Mouse (Mus musculus) forebrain, embryonic 13.5 days (tissue): Measurements from ENCODE around the gene Sdc1. TPM values are rescaled to one million over a fixed set of nuclear protein-coding genes. Genes with fewer than 3 reads are reported as not detected.

Experiments used
- ATAC-seq: fragments of 200-750 bp; cut with Nextera tagmentation; 2 replicates; pipeline ENCODE4 v1.8.0; 2017
- H3K27ac ChIP-seq: fragments of 300-500 bp; sonication (generic); 2 replicates; pipeline ENCODE4 v1.5.1; 2015; ENCODE audit warnings: inconsistent platforms, mild to moderate bottlenecking, moderate library complexity
- H3K27me3 ChIP-seq: fragments of 300-500 bp; sonication (generic); 2 replicates; pipeline ENCODE4 v1.6.1; 2015; ENCODE audit warnings: mild to moderate bottlenecking, inconsistent platforms
- H3K36me3 ChIP-seq: fragments of 300-500 bp; sonication (generic); 2 replicates; pipeline ENCODE4 v1.6.1; 2015; ENCODE audit warnings: mild to moderate bottlenecking, inconsistent platforms; ENCODE audit not compliant: poor library complexity, severe bottlenecking
- H3K4me1 ChIP-seq: fragments of 300-500 bp; sonication (generic); 2 replicates; pipeline ENCODE4 v1.6.1; 2015; ENCODE audit warnings: inconsistent platforms
- H3K4me2 ChIP-seq: fragments of 300-500 bp; sonication (generic); 2 replicates; pipeline ENCODE4 v1.6.1; 2015; ENCODE audit warnings: inconsistent platforms, mild to moderate bottlenecking, moderate library complexity
- H3K4me3 ChIP-seq: fragments of 300-500 bp; sonication (generic); 2 replicates; pipeline ENCODE4 v1.5.1; 2015; ENCODE audit warnings: mild to moderate bottlenecking, inconsistent platforms
- H3K9ac ChIP-seq: fragments of 300-500 bp; sonication (generic); 2 replicates; pipeline ENCODE4 v1.6.1; 2015; ENCODE audit warnings: mild to moderate bottlenecking, inconsistent platforms
- H3K9me3 ChIP-seq: fragments of 300-500 bp; sonication (generic); replicated peaks from 2 replicates; pipeline ENCODE4 v1.6.1; 2016; ENCODE audit warnings: inconsistent platforms
- WGBS: fragments of 180-500 bp; shearing (Covaris S2); methylation state at CpG from one replicate; pipeline ENCODE4 v1.1.7; 2015; 5-methylcytosine and 5-hydroxymethylcytosine counted together
- polyA plus RNA-seq: library from polyadenylated mRNA; unstranded; fragments of >200 nt; fragmentation: Nextera tagmentation; extraction: Ambion mirVana; gene quantifications from 2 replicates; pipeline ENCODE4 v1.2.1, GENCODE M21; 2015

Sdc1 gene
- polyA plus RNA-seq, 1 experiment from 2014 or later, result 38.2 TPM

GRCm38 (mm10) chr12:8831710-8832109 is 60.6 kb downstream of the Sdc1 start:
- Histone ChIP-seq H3K9me3 (no peaks in the 10 kb centered on the region), H3K27me3 (no peaks in the 10 kb centered on the region), H3K9ac (no peak overlapping the region), H3K4me2 (no peak overlapping the region), H3K4me3 (no peak overlapping the region), H3K36me3 (no peaks in the 10 kb centered on the region), H3K4me1 (no peaks in the 10 kb centered on the region), H3K27ac (no peak overlapping the region)
- WGBS, result 85% methylated on average over 6 of the region's 6 CpGs
- no peak for ATAC-seq

DNA sequence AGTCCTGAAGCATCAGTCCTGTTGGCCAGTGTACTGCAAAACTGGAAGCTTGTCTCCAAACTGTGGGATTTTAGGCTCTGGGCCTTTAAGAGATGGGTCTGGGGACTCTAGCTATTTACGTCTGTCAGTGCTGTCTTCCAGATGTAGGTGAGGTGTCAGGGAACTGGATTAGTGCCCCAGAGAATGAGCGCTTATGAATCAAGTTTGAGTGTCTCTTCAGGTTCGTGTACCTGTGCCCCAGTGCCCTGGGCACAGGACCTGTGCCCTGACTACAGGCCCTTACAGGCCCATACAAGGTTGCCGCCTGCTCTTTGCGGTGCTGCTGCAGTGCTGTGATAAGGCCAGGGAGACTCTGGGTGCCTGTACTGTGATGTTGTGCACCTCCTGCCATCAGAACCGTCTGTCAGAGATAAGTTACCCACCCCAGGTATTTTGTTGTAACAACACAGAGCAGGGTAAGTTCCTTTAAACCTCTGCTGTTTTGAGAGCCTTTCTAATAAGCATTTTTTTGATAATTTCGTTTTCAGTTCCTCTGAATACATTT is 69.7 kb downstream of the Sdc1 start:
- H3K4me1 ChIP-seq, result no peaks in the 10 kb centered on the region
- no peak overlapping the region for H3K9ac ChIP-seq
- no peak overlapping the region for H3K4me2 ChIP-seq
- H3K27me3 ChIP-seq, result no peaks in the 10 kb centered on the region
- no peak for ATAC-seq
- H3K4me3 ChIP-seq, result no peak overlapping the region
- 68% methylated on average over 7 of the region's 7 CpGs for WGBS
- H3K36me3 ChIP-seq, result no peaks in the 10 kb centered on the region
- no peaks in the 10 kb centered on the region for H3K9me3 ChIP-seq
- H3K27ac ChIP-seq, result no peak overlapping the region

- Histone ChIP-seq H3K27me3 (no peaks in the 10 kb centered on the region), H3K9ac (no peak overlapping the region), H3K9me3 (no peaks in the 10 kb centered on the region), H3K4me3 (no peak overlapping the region), H3K4me1 (no peaks in the 10 kb centered on the region), H3K4me2 (no peak overlapping the region), H3K27ac (no peak overlapping the region), H3K36me3 (no peaks in the 10 kb centered on the region)
- 93% methylated on average over 7 of the region's 7 CpGs for WGBS
- no peak for ATAC-seq
Observed at GRCm38 (mm10) chr12:8842725-8843124, 71.6 kb downstream of the Sdc1 start.

Other genes starting within 250 kb of the Sdc1 start
- gene Slc7a15, start 172.3 kb upstream of the Sdc1 start, polyA plus RNA-seq, result not detected in 2 replicates
- gene Pum2, start 97.2 kb upstream of the Sdc1 start, polyA plus RNA-seq, result 70.5 and 77.7 TPM in 2 replicates
- gene Laptm4a, start 150.3 kb downstream of the Sdc1 start, polyA plus RNA-seq, result 243 and 246 TPM in 2 replicates
- 0.09 and 0.25 TPM in 2 replicates for gene Matn3, start 176.6 kb downstream of the Sdc1 start, polyA plus RNA-seq
- gene Wdr35, start 202.6 kb downstream of the Sdc1 start, polyA plus RNA-seq, result 21.3 and 27.1 TPM in 2 replicates